Mouse (Mus musculus): Measurements from ENCODE around the gene Lclat1.

Lclat1 gene

GRCm38 (mm10) chr17:73091368-73091767 is 16.4 kb upstream of the Lclat1 start:
- no peak for DNase-seq

GRCm38 (mm10) chr17:73092103-73093097 is 15.4 kb upstream of the Lclat1 start:
- DNase-seq: no peak

GRCm38 (mm10) chr17:73095070-73095469 is 12.7 kb upstream of the Lclat1 start:
- no peak for DNase-seq

GRCm38 (mm10) chr17:73095585-73095984 is 12.2 kb upstream of the Lclat1 start:
- DNase-seq: no peak

GRCm38 (mm10) chr17:73096484-73096883 is 11.3 kb upstream of the Lclat1 start:
- DNase-seq: peak; percentile 86

GRCm38 (mm10) chr17:73098636-73099035 is 9.1 kb upstream of the Lclat1 start:
- no peak for DNase-seq

- DNase-seq: no peak
Measured at GRCm38 (mm10) chr17:73100396-73100795, 7.4 kb upstream of the Lclat1 start.

- no peak for DNase-seq
Measured at GRCm38 (mm10) chr17:73102538-73102937, 5.2 kb upstream of the Lclat1 start.

- DNase-seq: no peak
Measured at GRCm38 (mm10) chr17:73108170-73108887, 544 bp downstream of the Lclat1 start.

- DNase-seq: no peak
Measured at GRCm38 (mm10) chr17:73108888-73109259, 1.1 kb downstream of the Lclat1 start.

- no peak for DNase-seq
Measured at GRCm38 (mm10) chr17:73112128-73112527, 4.3 kb downstream of the Lclat1 start.

GRCm38 (mm10) chr17:73112601-73113000 is 4.8 kb downstream of the Lclat1 start:
- DNase-seq: no peak

GRCm38 (mm10) chr17:73113230-73113629 is 5.4 kb downstream of the Lclat1 start:
- no peak for DNase-seq

GRCm38 (mm10) chr17:73118134-73118533 is 10.3 kb downstream of the Lclat1 start:
- no peak for DNase-seq

GRCm38 (mm10) chr17:73118702-73119101 is 10.9 kb downstream of the Lclat1 start:
- no peak for DNase-seq

- DNase-seq: peak; percentile 51
Measured at GRCm38 (mm10) chr17:73119150-73119549, 11.4 kb downstream of the Lclat1 start.

- DNase-seq: no peak
Measured at GRCm38 (mm10) chr17:73120545-73120944, 12.8 kb downstream of the Lclat1 start.

- DNase-seq: no peak
Measured at GRCm38 (mm10) chr17:73121726-73122125, 13.9 kb downstream of the Lclat1 start.

GRCm38 (mm10) chr17:73126349-73126748 is 18.6 kb downstream of the Lclat1 start:
- no peak for DNase-seq

GRCm38 (mm10) chr17:73126903-73127302 is 19.1 kb downstream of the Lclat1 start:
- DNase-seq: no peak

GRCm38 (mm10) chr17:73136562-73137484 is 29.0 kb downstream of the Lclat1 start:
- no peak for DNase-seq

- no peak for DNase-seq
Measured at GRCm38 (mm10) chr17:73138217-73138616, 30.4 kb downstream of the Lclat1 start.

- no peak for DNase-seq
Measured at GRCm38 (mm10) chr17:73142029-73142428, 34.2 kb downstream of the Lclat1 start.

All from thymus, postnatal 4 days (tissue).